Mouse (Mus musculus): ENCODE data around the gene Slc12a6. TPM values are rescaled to one million over a fixed set of nuclear protein-coding genes. Genes with fewer than 3 reads are reported as not detected.
A peak's percentile ranks its signal among the peaks of the same experiment; 100 is the strongest.

The Slc12a6 gene
- polyA plus RNA-seq, 1 experiment from 2014 or later = 11.8 TPM

GRCm38 (mm10) chr2:112341117-112341516 lies 75.5 kb downstream of the Slc12a6 start:
- WGBS = 71% methylated on average over 3 of the region's 3 CpGs
- Histone ChIP-seq H3K4me3 (no peak overlapping the region), H3K27ac (no peak overlapping the region), H3K36me3 (ENCODE audit: poor library complexity, severe bottlenecking) (peaks cover 53% of the 10 kb centered on the region), H3K4me1 (no peaks in the 10 kb centered on the region), H3K9ac (no peak overlapping the region), H3K9me3 (replicated peaks) (no peaks in the 10 kb centered on the region), H3K27me3 (no peaks in the 10 kb centered on the region), H3K4me2 (no peak overlapping the region)
- ATAC-seq = no peak

GRCm38 (mm10) chr2:112348246-112348645 lies 82.6 kb downstream of the Slc12a6 start:
- ATAC-seq = no peak
- no peaks in the 10 kb centered on the region for H3K9me3 ChIP-seq (replicated peaks)
- no peak overlapping the region for H3K4me2 ChIP-seq
- H3K4me3 ChIP-seq = no peak overlapping the region
- peaks cover 59% of the 10 kb centered on the region for H3K36me3 ChIP-seq (ENCODE audit: poor library complexity, severe bottlenecking)
- WGBS = 92% methylated on average over 3 of the region's 3 CpGs
- H3K27ac ChIP-seq = no peak overlapping the region
- no peaks in the 10 kb centered on the region for H3K4me1 ChIP-seq
- no peak overlapping the region for H3K9ac ChIP-seq
- H3K27me3 ChIP-seq = no peaks in the 10 kb centered on the region

GRCm38 (mm10) chr2:112353685-112354455 lies 88.2 kb downstream of the Slc12a6 start:
- Histone ChIP-seq H3K27ac (no peak overlapping the region), H3K9me3 (replicated peaks) (no peaks in the 10 kb centered on the region), H3K9ac (no peak overlapping the region), H3K4me1 (no peaks in the 10 kb centered on the region), H3K27me3 (no peaks in the 10 kb centered on the region), H3K4me3 (no peak overlapping the region), H3K4me2 (no peak overlapping the region), H3K36me3 (ENCODE audit: poor library complexity, severe bottlenecking) (peaks cover 85% of the 10 kb centered on the region)
- ATAC-seq = no peak
- WGBS = 85% methylated on average over 7 of the region's 7 CpGs

- peaks cover 90% of the 10 kb centered on the region for H3K36me3 ChIP-seq (ENCODE audit: poor library complexity, severe bottlenecking)
- H3K4me3 ChIP-seq = no peak overlapping the region
- H3K4me2 ChIP-seq = no peak overlapping the region
- H3K9ac ChIP-seq = no peak overlapping the region
- no peak for ATAC-seq
- H3K9me3 ChIP-seq (replicated peaks) = no peaks in the 10 kb centered on the region
- H3K27ac ChIP-seq = no peak overlapping the region
- H3K4me1 ChIP-seq = no peaks in the 10 kb centered on the region
- H3K27me3 ChIP-seq = no peaks in the 10 kb centered on the region
- 78% methylated on average over 2 of the region's 2 CpGs for WGBS
Observed at GRCm38 (mm10) chr2:112359611-112360010, 94.0 kb downstream of the Slc12a6 start.

- H3K36me3 ChIP-seq (ENCODE audit: poor library complexity, severe bottlenecking) = peaks cover 91% of the 10 kb centered on the region
- H3K4me2 ChIP-seq = no peak overlapping the region
- no peak overlapping the region for H3K27ac ChIP-seq
- no peaks in the 10 kb centered on the region for H3K27me3 ChIP-seq
- no peaks in the 10 kb centered on the region for H3K4me1 ChIP-seq
- no peak overlapping the region for H3K4me3 ChIP-seq
- 91% methylated on average over 12 of the region's 12 CpGs for WGBS
- ATAC-seq = no peak
- H3K9me3 ChIP-seq (replicated peaks) = no peaks in the 10 kb centered on the region
- H3K9ac ChIP-seq = no peak overlapping the region
Observed at GRCm38 (mm10) chr2:112360012-112360780, 94.6 kb downstream of the Slc12a6 start.

GRCm38 (mm10) chr2:112360781-112361169 lies 95.2 kb downstream of the Slc12a6 start:
- Histone ChIP-seq H3K9me3 (replicated peaks) (no peaks in the 10 kb centered on the region), H3K4me2 (no peak overlapping the region), H3K36me3 (ENCODE audit: poor library complexity, severe bottlenecking) (peaks cover 88% of the 10 kb centered on the region), H3K4me3 (no peak overlapping the region), H3K27me3 (no peaks in the 10 kb centered on the region), H3K9ac (no peak overlapping the region), H3K27ac (no peak overlapping the region), H3K4me1 (no peaks in the 10 kb centered on the region)
- ATAC-seq = no peak
- 76% methylated on average over 2 of the region's 2 CpGs for WGBS

GRCm38 (mm10) chr2:112367222-112367621 lies 101.6 kb downstream of the Slc12a6 start:
- WGBS = 21% methylated on average over 15 of the region's 15 CpGs
- peaks cover 16% of the 10 kb centered on the region for H3K4me1 ChIP-seq
- H3K4me3 ChIP-seq = peak overlapping the region; percentile 92
- no peak overlapping the region for H3K27ac ChIP-seq
- H3K27me3 ChIP-seq = no peaks in the 10 kb centered on the region
- ATAC-seq = peak; percentile 26; the same call in 1 of the 2 replicates
- peaks cover 29% of the 10 kb centered on the region for H3K36me3 ChIP-seq (ENCODE audit: poor library complexity, severe bottlenecking)
- H3K9me3 ChIP-seq (replicated peaks) = no peaks in the 10 kb centered on the region
- H3K4me2 ChIP-seq = peak overlapping the region; percentile 94
- peak overlapping the region; percentile 84 for H3K9ac ChIP-seq

GRCm38 (mm10) chr2:112367726-112368673 lies 102.4 kb downstream of the Slc12a6 start, which contains the start of gene Emc4:
TSS of gene Emc4 (minus strand) at chr2:112368027.
- 1% methylated on average over 46 of the region's 46 CpGs for WGBS
- Histone ChIP-seq H3K9me3 (replicated peaks) (no peaks in the 10 kb centered on the region), H3K4me1 (peaks cover 16% of the 10 kb centered on the region), H3K4me2 (peak within 1 kb of the TSS; percentile 94), H3K27ac (peak within 1 kb of the TSS; percentile 89), H3K9ac (peak within 1 kb of the TSS; percentile 84), H3K27me3 (no peaks in the 10 kb centered on the region), H3K4me3 (peak within 1 kb of the TSS; percentile 92), H3K36me3 (ENCODE audit: poor library complexity, severe bottlenecking) (peaks cover 23% of the 10 kb centered on the region)
- ATAC-seq = peak; percentile 93

- peaks cover 3% of the 10 kb centered on the region; the same call in 1 of the 2 replicates for H3K36me3 ChIP-seq (ENCODE audit: poor library complexity, severe bottlenecking)
- WGBS = 75% methylated on average over 5 of the region's 5 CpGs
- no peak overlapping the region for H3K4me3 ChIP-seq
- no peak overlapping the region for H3K4me2 ChIP-seq
- H3K27me3 ChIP-seq = no peaks in the 10 kb centered on the region
- no peak overlapping the region for H3K27ac ChIP-seq
- H3K9me3 ChIP-seq (replicated peaks) = no peaks in the 10 kb centered on the region
- peaks cover 16% of the 10 kb centered on the region for H3K4me1 ChIP-seq
- ATAC-seq = no peak
- H3K9ac ChIP-seq = no peak overlapping the region
Observed at GRCm38 (mm10) chr2:112369941-112370340, 104.3 kb downstream of the Slc12a6 start.

- peaks cover 4% of the 10 kb centered on the region; the same call in 1 of the 2 replicates for H3K4me1 ChIP-seq
- H3K9ac ChIP-seq = no peak overlapping the region
- 62% methylated on average over 4 of the region's 4 CpGs for WGBS
- H3K4me2 ChIP-seq = no peak overlapping the region
- H3K4me3 ChIP-seq = no peak overlapping the region
- H3K27ac ChIP-seq = no peak overlapping the region
- no peak for ATAC-seq
- H3K36me3 ChIP-seq (ENCODE audit: poor library complexity, severe bottlenecking) = no peaks in the 10 kb centered on the region
- no peaks in the 10 kb centered on the region for H3K9me3 ChIP-seq (replicated peaks)
- 0 out of 2 replicates have a peak, but pooled peaks cover 3% of the 10 kb centered on the region for H3K27me3 ChIP-seq
Observed at GRCm38 (mm10) chr2:112373141-112373540, 107.5 kb downstream of the Slc12a6 start.

- 70% methylated on average over 5 of the region's 5 CpGs for WGBS
- ATAC-seq = no peak
- H3K36me3 ChIP-seq (ENCODE audit: poor library complexity, severe bottlenecking) = no peaks in the 10 kb centered on the region
Observed at GRCm38 (mm10) chr2:112374610-112375009, 109.0 kb downstream of the Slc12a6 start.

More at GRCm38 (mm10) chr2:112374610-112375009, 109.0 kb downstream of the Slc12a6 start:
- no peak overlapping the region for H3K27ac ChIP-seq
- no peaks in the 10 kb centered on the region; the same call in 1 of the 2 replicates for H3K4me1 ChIP-seq
- H3K4me3 ChIP-seq = no peak overlapping the region
- no peaks in the 10 kb centered on the region for H3K9me3 ChIP-seq (replicated peaks)
- H3K27me3 ChIP-seq = 0 out of 2 replicates have a peak, but pooled peaks cover 3% of the 10 kb centered on the region
- no peak overlapping the region for H3K9ac ChIP-seq
- H3K4me2 ChIP-seq = no peak overlapping the region

Data from forebrain, embryonic 13.5 days (tissue).